Mouse (Mus musculus): ENCODE data around the gene Polr2a.

DNA sequence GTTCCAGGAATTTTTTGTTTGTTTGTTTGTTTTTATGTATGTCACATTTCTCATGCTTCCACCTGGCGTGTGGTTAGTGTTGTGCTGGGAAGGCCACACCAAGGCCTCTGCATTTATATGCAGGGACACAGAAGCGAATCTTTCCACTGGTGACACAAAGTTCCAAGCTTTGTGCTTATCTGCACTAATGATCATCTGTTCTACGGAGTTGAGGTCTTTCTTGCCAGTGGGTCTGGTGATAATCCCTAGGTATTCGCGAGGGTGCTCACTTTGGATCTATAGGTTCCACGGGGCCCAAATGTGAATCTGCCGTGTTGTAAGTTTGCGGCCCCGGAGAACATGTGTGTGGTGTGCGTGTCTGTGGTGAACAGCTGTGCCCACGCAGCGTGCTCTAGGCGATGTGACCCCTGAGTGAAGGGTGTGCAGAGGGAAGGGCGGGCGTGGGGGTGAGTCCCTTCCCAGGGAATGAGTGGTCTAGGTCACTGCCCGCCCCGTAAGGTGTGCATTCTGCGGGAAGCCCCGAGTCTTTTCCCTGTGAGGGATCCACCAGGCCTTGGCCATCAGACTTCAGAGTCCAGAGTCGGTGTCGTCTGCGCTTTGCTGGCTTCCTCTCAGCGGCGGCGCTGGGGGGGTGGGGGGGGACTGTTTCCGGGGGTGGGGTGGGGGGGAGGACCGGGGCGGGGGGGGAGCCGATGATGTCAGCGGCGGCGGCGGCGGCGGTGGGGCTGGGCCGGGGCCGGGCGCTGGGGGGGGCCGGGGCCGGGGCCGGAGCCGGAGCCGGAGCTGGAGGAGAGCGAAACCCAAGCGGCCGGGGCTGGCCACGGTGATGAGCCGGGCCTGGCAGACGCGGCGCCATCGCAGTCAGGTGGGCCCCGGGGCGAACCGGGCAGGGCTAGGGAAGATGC lies 7.0 kb upstream of the Polr2a start, which contains the start of gene Zbtb4:
- TF ChIP-seq TCF12 (IDR thresholded peaks at IDR 0.05; ENCODE audit: insufficient read depth, poor library complexity, severe bottlenecking) (no peak), MAX (IDR thresholded peaks at IDR 0.05; ENCODE audit: low read depth) (no peak), POLR2A (IDR thresholded peaks at IDR 0.05; ENCODE audit: insufficient read length, low read depth) (peak; percentile 11), E2F4 (IDR thresholded peaks at IDR 0.05; ENCODE audit: insufficient read depth) (no peak), USF1 (IDR thresholded peaks at IDR 0.05; ENCODE audit: low read depth) (no peak), TCF3 (IDR thresholded peaks at IDR 0.05; ENCODE audit: insufficient read length, low read depth) (no peak), MYOD1 (IDR thresholded peaks at IDR 0.05; ENCODE audit: control insufficient read depth in 1 of 3, insufficient read length in 2 of 3, low read depth in 2 of 3) (peak in 2 of 3 experiments; percentile 41 to 47), MYOG (IDR thresholded peaks at IDR 0.05; ENCODE audit: control insufficient read depth in 1 of 3, insufficient read depth in 1 of 3, insufficient read length in 2 of 3, low read depth in 2 of 3) (peak in 1 of 3 experiments; percentile 44), POLR2AphosphoS2 (IDR thresholded peaks at IDR 0.05; ENCODE audit: insufficient read length, low read depth) (no peak)
